Mouse (Mus musculus) macrophage (primary cell): Measurements from ENCODE around the gene Alpk3. TPM values are rescaled to one million over a fixed set of nuclear protein-coding genes. Genes with fewer than 3 reads are reported as not detected.

ENCODE experiments used
- H3K27ac ChIP-seq: fragments of 350-480 bp; formaldehyde crosslinking; 2 replicates; pipeline ENCODE4 v1.9.0; 2021
- H3K36me3 ChIP-seq: fragments of 350-480 bp; formaldehyde crosslinking; 2 replicates; pipeline ENCODE4 v1.9.0; 2021; ENCODE audit errors: inconsistent target
- H3K4me3 ChIP-seq: fragments of 350-480 bp; formaldehyde crosslinking; 2 replicates; pipeline ENCODE4 v1.9.0; 2021; ENCODE audit errors: inconsistent target
- H3K79me2 ChIP-seq: fragments of 350-480 bp; formaldehyde crosslinking; 2 replicates; pipeline ENCODE4 v1.9.0; 2021; ENCODE audit errors: inconsistent target
- WGBS: methylation state at CpG from one replicate; pipeline ENCODE4 v1.1.7; 2026; ENCODE audit warnings: inconsistent platforms; ENCODE audit not compliant: missing documents; 5-methylcytosine and 5-hydroxymethylcytosine counted together
- polyA plus RNA-seq: library from polyadenylated mRNA; stranded (reverse); fragments of 250-400 nt; gene quantifications from 3 replicates; pipeline ENCODE4 v1.2.4, GENCODE M21; 2018; ENCODE audit warnings: inconsistent platforms

Alpk3 gene
- polyA plus RNA-seq, 1 experiment from 2014 or later = 0.03 TPM

DNA sequence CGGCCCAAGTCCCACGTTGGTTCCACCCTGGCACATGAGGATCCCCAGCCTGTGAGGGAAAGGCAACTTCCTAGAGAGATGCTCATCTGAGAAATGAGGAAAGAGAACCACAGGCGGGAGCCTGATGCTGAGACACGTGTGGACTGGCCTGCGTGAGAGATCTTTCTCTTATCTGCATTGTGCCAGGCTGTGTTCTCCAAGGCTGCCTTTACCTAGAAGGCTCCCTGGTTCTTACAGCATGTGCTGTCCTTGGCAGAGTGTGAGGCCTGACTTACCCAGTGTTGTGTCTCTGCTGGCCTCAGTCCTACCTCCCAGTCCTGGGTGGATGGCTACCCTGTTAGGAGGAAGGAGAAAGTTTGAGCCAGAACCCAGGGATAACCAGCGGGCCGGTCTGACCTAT lies 45.5 kb downstream of the Alpk3 start:
- 96% methylated on average over 7 of the region's 7 CpGs for WGBS
- no peak overlapping the region for H3K27ac ChIP-seq
- H3K4me3 ChIP-seq = no peak overlapping the region
- no peaks in the 10 kb centered on the region for H3K79me2 ChIP-seq
- no peaks in the 10 kb centered on the region for H3K36me3 ChIP-seq

DNA sequence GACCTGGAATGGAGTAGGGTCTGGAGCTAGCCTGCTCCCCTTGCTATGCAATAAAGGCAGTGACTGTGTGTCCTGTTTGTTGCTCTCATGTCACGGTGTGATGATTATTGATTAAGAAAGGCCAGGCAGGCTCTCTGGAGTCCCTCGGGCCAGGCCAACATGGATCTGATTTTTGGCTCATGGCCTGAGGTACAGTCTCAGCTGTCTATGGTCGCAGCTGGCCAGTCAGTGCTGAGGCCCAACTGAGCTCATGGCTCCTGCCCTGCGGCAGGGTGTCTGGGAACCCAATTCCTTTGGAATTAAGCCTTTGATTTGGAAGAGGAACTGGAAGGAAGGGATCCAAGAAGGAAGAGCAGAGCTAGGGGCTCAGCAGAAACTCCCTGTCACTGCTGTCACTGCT lies 48.1 kb downstream of the Alpk3 start:
- Histone ChIP-seq H3K4me3 (no peak overlapping the region), H3K27ac (no peak overlapping the region), H3K36me3 (no peaks in the 10 kb centered on the region), H3K79me2 (no peaks in the 10 kb centered on the region)
- 95% methylated on average over 4 of the region's 4 CpGs for WGBS

DNA sequence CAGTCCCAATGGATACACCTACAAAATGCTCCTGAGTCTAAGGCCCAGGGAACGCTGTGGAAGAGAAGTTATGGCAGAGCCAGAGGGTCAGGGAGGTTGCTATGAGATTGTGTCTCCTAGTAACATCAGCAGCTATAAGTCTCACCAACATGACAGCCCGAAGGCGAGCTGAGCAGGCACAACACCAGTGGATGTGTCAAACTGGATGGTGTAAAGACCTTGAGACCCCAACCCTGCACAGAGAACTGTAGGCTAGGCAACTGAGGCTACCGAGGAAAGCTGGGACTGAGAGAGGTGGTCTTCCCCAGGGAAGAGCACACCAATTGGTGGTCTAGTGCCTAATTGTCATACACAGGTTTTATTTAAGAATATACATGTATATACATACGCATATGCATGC lies 50.8 kb downstream of the Alpk3 start:
- WGBS = 95% methylated on average over 5 of the region's 5 CpGs
- no peak overlapping the region for H3K27ac ChIP-seq
- H3K79me2 ChIP-seq = no peaks in the 10 kb centered on the region
- H3K36me3 ChIP-seq = no peaks in the 10 kb centered on the region
- H3K4me3 ChIP-seq = no peak overlapping the region

DNA sequence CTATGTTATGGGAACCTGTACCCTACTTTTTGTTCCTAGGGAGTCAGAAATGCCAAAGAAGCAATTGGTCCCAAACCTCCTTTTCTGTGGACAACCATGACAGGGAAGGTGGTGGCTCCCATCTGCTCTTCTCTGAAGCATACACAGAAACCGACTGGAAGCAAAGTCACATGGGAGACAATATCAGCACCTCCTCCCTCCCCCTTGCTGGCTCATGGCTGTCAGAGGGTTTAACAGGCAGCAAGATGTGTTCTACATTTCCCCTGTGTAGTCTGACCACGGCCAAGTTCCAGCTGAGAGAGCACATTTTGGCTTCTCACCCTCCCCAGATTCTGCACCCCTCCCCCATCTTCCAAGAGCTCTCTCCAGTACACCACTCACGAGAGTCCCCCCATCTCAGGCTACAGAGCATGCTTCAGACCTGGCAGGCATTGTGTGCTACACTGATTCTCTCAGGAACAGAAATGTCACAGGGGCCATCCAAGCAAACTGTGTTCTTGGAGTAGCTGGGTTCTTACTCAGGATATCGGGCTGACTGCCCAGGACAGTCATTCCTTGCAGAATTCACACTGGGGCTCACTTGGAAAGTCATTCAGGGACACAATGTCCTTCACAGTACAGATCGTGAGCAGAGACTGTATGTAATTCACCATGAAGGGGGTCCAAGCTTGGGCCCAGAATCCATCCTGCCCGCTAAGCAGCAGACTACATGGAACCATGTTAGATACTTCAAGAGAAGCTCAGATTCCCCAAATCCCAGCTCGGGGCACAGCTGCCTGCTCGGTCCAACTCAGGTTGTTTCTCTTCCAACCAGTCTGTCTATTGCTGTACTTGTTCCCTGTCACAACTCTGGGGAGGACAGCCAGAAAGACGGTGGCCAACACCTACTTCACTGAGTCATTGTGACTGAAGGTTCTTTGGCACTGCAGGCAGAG lies 52.6 kb downstream of the Alpk3 start:
- H3K27ac ChIP-seq = no peak overlapping the region
- no peaks in the 10 kb centered on the region for H3K36me3 ChIP-seq
- 72% methylated on average over 9 of the region's 9 CpGs for WGBS
- H3K4me3 ChIP-seq = no peak overlapping the region
- no peaks in the 10 kb centered on the region for H3K79me2 ChIP-seq

DNA sequence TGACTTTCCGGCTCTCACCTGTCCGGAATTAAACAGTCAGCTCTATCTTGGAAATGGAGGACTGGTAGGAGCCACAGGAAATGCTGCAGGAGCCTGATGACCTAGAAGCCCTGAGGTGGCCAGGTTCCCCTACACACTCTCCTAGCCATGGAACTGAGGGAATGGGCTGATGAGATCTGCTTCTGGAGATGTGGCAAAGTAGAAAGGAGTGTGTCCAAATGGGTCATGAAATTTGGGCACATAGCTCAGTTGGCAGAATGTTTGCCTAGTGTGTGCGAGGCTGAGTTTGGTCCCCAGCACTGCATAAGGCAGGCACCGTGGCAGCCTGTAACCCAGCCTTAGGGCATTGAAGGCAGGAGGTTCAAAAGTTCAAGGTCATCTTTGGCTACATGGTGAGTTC lies 53.4 kb downstream of the Alpk3 start:
- Histone ChIP-seq H3K4me3 (no peak overlapping the region), H3K79me2 (no peaks in the 10 kb centered on the region), H3K36me3 (no peaks in the 10 kb centered on the region), H3K27ac (no peak overlapping the region)
- 98% methylated on average over 4 of the region's 4 CpGs for WGBS

DNA sequence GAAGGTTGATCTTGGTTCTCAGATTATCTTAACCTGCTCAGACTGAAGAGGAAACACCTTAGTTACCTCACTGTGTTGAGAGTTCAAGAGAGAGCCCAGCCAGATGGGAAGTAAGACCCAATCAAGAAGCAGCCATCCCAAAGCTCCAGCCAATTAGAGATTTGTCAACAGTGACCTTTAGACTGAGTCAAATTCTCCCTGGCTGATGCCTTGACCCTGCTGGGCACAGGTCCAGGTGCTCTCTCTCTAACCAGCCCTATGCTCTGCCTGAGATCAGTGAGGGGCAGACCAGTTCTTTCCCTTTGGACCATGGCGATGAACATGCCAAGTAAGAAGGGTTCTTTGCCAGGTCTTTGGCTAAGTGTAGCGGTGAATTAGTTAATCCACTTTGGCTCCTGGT lies 54.3 kb downstream of the Alpk3 start:
- H3K27ac ChIP-seq = no peak overlapping the region
- 95% methylated on average over 2 of the region's 2 CpGs for WGBS
- H3K36me3 ChIP-seq = no peaks in the 10 kb centered on the region
- H3K79me2 ChIP-seq = no peaks in the 10 kb centered on the region
- H3K4me3 ChIP-seq = no peak overlapping the region

DNA sequence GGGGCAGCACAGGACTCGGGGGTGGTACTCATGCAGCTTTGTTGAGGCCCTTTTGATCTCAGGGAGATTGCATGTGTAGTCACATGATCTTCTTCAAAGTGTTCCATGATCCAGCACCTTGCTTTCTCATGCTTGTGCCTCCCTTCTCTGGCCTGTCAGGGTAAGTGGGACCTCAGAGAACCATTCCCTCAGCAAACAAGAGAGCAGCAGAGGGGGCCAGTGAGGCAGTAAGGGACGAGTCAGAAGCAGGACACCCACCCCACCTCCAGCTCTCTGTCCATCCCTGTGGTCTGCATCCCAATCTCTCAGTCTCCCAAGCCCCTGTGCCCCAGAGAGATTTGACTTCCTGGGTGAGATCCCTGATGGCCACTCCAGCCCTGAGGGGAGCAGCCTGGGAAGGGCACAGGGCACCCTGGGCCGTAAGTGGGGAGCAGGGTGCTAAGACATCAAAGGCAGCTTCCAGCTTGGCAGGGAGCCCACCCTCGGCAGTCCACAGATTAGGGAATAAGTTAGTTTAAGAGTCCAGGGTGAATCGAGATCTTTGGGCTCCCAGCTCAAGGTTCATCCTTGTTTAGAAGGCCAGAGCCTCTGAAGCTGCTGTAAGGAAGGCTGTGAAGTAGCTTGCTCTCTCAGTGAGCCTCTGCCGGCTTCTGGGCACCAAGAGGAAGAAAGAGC lies 55.4 kb downstream of the Alpk3 start:
- H3K4me3 ChIP-seq = no peak overlapping the region
- H3K27ac ChIP-seq = no peak overlapping the region
- no peaks in the 10 kb centered on the region for H3K79me2 ChIP-seq
- H3K36me3 ChIP-seq = no peaks in the 10 kb centered on the region
- WGBS = 68% methylated on average over 6 of the region's 6 CpGs

DNA sequence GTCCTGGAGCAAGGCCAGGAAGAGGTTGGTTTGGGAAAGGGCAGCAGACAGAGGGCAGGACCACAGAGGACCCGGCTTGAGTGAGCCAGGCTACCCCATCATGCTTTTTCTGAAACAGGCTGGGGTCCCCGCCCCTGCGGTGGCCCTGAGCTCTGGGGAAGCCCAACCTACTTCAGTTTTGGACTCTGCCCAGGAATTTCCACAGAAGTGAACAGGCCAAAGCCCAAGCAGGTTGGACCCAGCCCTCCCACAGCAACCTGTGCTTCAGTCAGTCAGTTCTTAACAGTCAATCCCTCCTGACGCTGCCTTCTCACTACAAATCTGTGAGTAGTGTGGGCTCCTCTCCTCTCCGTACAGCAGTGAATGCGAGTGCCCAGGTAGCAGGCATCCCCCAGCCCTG lies 57.2 kb downstream of the Alpk3 start, which contains the start of gene Slc28a1:
Gene Slc28a1 (plus strand): TSS at position 245 of the 400 bp plus-strand sequence.
- no peak within 1 kb of the TSS for H3K27ac ChIP-seq
- H3K4me3 ChIP-seq = no peak within 1 kb of the TSS
- H3K36me3 ChIP-seq = no peaks in the 10 kb centered on the region
- 89% methylated on average over 6 of the region's 6 CpGs for WGBS
- no peaks in the 10 kb centered on the region for H3K79me2 ChIP-seq

DNA sequence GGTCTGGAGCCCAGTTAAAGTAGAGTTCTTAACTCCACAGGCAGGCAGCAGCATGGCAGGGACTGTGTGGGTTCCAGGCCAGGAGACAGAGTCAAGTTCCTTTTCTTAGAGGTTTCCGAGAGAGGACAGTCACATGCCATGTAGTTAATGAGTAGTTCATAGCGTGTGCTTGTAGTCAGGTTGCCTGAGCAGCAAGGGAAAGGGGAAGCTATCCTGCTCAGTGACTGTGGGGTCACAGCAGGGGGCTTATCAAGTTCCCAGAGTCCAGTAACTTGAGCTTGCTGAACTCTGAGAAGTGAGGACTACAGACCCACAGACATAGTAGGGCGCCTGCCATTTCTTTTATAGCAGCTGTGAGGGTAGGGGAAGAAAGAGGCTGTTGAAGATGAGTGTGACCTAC lies 63.7 kb downstream of the Alpk3 start:
- Histone ChIP-seq H3K36me3 (no peaks in the 10 kb centered on the region), H3K27ac (no peak overlapping the region), H3K79me2 (no peaks in the 10 kb centered on the region), H3K4me3 (no peak overlapping the region)
- WGBS = 37% methylated on average over 3 of the region's 3 CpGs

DNA sequence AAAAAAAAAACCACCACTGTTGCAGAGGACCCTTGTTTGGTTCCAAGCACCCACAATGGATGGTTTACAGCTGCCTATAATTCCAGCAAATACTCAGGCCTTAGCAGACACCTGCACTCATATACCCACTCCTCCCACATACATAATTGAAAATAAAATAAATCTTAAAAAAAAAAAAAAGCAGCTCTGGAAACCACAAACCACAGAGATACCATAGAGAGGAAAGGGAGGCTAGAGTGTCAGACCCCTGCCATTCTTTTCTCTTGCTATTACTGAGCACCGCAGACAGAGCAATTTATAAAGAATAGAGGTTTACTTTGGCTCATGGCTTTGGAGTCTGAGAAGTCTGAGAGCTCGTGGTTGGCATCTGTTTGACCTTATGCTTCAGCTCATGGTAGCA lies 65.4 kb downstream of the Alpk3 start:
- H3K4me3 ChIP-seq = no peak overlapping the region
- H3K27ac ChIP-seq = no peak overlapping the region
- 75% methylated on average over 2 of the region's 2 CpGs for WGBS
- no peaks in the 10 kb centered on the region for H3K79me2 ChIP-seq
- no peaks in the 10 kb centered on the region for H3K36me3 ChIP-seq

DNA sequence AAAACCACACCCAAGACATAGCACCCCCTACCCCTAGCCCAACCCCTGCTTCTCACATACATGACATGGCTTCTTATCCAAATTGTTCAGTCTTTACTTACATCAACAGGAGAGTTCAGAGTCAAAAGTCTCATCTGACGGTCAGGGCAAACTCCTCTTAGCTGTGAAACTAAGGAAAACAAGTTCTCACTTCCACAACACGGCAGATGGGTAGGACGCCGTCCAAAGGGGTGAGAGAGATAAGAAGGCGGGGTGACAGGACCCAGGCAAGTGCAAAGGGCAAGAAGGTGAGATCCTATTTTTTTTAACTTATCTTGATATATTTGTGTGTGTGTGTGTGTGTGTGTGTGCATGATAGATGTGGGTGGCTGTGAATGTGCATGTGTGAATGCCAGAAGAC lies 66.2 kb downstream of the Alpk3 start:
- Histone ChIP-seq H3K79me2 (no peaks in the 10 kb centered on the region), H3K4me3 (no peak overlapping the region), H3K27ac (no peak overlapping the region), H3K36me3 (no peaks in the 10 kb centered on the region)
- 95% methylated on average over 5 of the region's 5 CpGs for WGBS

DNA sequence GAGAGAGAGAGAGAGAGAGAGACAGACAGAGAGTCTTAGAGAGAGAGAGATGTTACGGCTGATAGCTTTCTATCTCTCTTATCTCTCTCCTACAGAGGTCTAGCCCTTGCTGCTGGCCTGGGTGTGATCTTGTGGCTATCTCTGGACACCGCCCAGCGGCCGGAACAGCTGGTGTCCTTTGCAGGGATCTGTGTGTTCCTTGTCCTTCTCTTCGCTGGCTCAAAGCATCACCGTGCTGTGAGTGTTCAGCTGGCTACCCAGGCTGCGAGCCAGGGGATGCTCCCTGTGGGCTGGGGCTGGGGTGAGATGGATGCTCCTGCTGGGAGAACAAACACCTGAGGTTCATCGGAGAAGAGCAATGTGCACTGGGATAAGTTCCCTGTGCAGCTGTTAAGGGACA lies 67.4 kb downstream of the Alpk3 start:
- no peak overlapping the region for H3K4me3 ChIP-seq
- H3K79me2 ChIP-seq = no peaks in the 10 kb centered on the region
- H3K27ac ChIP-seq = no peak overlapping the region
- H3K36me3 ChIP-seq = no peaks in the 10 kb centered on the region
- 86% methylated on average over 8 of the region's 8 CpGs for WGBS

DNA sequence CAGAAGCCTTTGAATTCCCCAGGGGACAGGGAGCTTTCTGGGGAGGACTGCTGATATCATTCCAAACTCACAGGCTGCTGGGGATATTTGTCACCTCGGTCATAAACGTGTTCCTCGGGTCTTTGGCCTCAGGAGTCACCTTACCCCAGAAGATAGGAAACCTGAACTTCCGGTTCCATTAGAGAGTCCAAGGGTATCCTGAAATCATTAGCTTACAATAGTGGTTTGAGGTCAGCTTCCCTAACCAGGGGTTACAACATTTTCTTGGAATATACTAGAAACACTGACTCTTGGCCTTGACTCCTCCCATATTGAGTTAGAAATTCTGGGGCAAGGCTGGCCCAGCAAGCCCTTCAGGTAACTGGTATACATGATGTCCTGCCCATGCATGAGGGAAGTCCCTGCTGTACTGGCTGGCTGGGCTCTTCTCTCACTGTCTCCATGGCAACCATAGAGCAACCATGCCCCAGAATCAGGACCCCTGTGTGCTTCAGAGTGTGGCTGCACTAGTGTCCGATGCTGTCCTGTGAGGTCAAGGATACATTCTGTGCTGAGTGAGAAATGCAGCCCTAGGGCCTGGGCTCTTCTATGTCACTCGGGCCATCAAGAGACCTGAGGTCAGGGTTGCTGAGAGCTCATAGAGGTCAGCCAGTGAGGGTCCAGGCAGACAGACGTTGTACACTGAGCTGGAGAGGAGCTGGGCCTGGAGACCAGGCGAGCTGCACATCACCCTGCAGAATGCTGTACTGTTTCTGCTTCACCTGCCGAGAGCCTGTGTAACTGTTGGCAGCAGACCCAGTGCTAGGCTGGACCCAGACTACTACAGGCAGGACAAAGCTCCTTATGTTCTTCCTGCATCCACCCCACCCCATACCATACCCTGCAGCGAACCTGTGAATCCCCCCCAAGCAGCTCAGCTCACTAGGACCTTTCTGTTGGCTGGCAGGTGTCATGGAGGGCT lies 68.1 kb downstream of the Alpk3 start:
- WGBS = 93% methylated on average over 10 of the region's 10 CpGs
- Histone ChIP-seq H3K36me3 (no peaks in the 10 kb centered on the region), H3K79me2 (no peaks in the 10 kb centered on the region), H3K4me3 (no peak overlapping the region), H3K27ac (no peak overlapping the region)

DNA sequence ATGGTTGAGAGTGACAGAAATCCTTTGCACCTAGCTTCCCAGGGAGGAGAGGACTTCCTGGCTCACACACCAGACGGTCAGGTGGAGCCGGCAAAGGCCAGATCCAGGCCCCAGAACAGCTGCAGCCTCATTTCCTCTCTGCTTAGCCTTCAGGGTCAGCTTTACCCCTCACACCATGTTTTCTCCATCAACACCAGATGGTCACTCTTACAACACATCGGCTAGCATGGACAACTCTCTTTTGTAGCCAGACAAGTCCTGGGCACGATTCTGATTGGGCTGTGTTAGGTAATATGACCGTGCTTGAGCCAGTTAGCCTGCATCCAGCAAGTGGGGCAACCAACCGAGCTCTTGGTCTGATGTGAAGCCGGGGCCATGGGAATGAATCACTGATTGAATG lies 74.5 kb downstream of the Alpk3 start:
- Histone ChIP-seq H3K79me2 (no peaks in the 10 kb centered on the region), H3K4me3 (no peak overlapping the region), H3K36me3 (no peaks in the 10 kb centered on the region), H3K27ac (no peak overlapping the region)
- 94% methylated on average over 7 of the region's 7 CpGs for WGBS
